Mouse (Mus musculus): ENCODE measurements around the gene Tmem273.

- TF ChIP-seq CTCF (IDR thresholded peaks at IDR 0.05; ENCODE audit: insufficient read depth, low read length): no peak
- TF ChIP-seq POLR2A (IDR thresholded peaks at IDR 0.05; ENCODE audit: borderline replicate concordance, extremely low read depth, low read depth, low read length): no peak
These were observed 12.6 kb downstream of the Tmem273 start for GRCm38 (mm10) chr14:32798355-32798754.
